Mouse (Mus musculus) ES-Bruce4 (cell line): Measurements from ENCODE around the gene Rabep1. TPM values are rescaled to one million over a fixed set of nuclear protein-coding genes. Genes with fewer than 3 reads are reported as not detected.

Experiments used
- H3K27ac ChIP-seq: 2 replicates; pipeline ENCODE4 v1.5.1; 2012; ENCODE audit warnings: low read length, inconsistent platforms; ENCODE audit not compliant: insufficient read depth
- H3K27me3 ChIP-seq: 2 replicates; pipeline ENCODE4 v1.6.1; 2012; ENCODE audit warnings: mild to moderate bottlenecking, low read length, inconsistent platforms; ENCODE audit not compliant: control insufficient read depth, poor library complexity, insufficient read depth, severe bottlenecking
- H3K36me3 ChIP-seq: 2 replicates; pipeline ENCODE4 v1.6.1; 2012; ENCODE audit warnings: inconsistent platforms, mild to moderate bottlenecking, low read length, moderate library complexity; ENCODE audit not compliant: control insufficient read depth, poor library complexity, insufficient read depth, severe bottlenecking
- H3K4me1 ChIP-seq: one replicate; pipeline ENCODE4 v1.8.1; 2011; ENCODE audit warnings: low read length; ENCODE audit not compliant: control insufficient read depth, insufficient read depth
- H3K4me3 ChIP-seq: 2 replicates; pipeline ENCODE4 v1.5.1; 2011; ENCODE audit warnings: low read depth, mild to moderate bottlenecking, low read length
- H3K9ac ChIP-seq: 2 replicates; pipeline ENCODE4 v1.6.1; 2012; ENCODE audit warnings: low read depth, mild to moderate bottlenecking, inconsistent platforms; ENCODE audit not compliant: poor library complexity, severe bottlenecking
- H3K9me3 ChIP-seq: replicated peaks from 2 replicates; pipeline ENCODE4 v1.6.1; 2012; ENCODE audit warnings: mild to moderate bottlenecking, low read length, inconsistent platforms; ENCODE audit not compliant: control insufficient read depth, poor library complexity, insufficient read depth, severe bottlenecking
- CTCF ChIP-seq: IDR thresholded peaks from one replicate; pipeline ENCODE4 v1.8.1; 2011; ENCODE audit warnings: low read depth, low read length
- EP300 ChIP-seq: IDR thresholded peaks from 2 replicates; pipeline ENCODE4 v1.6.1; 2011; ENCODE audit warnings: low read depth, low read length; ENCODE audit not compliant: insufficient read depth
- POLR2A ChIP-seq: IDR thresholded peaks from one replicate; pipeline ENCODE4 v1.8.1; 2011; ENCODE audit warnings: low read length; ENCODE audit not compliant: insufficient read depth
- polyA plus RNA-seq: library from polyadenylated mRNA; stranded (reverse); fragments of >200 nt; gene quantifications from 2 replicates; pipeline ENCODE4 v1.2.4, GENCODE M21; 2011; ENCODE audit warnings: low read depth; ENCODE audit not compliant: missing spikeins, insufficient read depth, insufficient read length

The Rabep1 gene
- polyA plus RNA-seq, 1 experiment = 50.9 TPM

- TF ChIP-seq POLR2A (no peak), EP300 (no peak), CTCF (no peak)
- Histone ChIP-seq H3K9ac (no peak overlapping the region), H3K36me3 (no peaks in the 10 kb centered on the region), H3K27ac (no peak overlapping the region), H3K27me3 (no peaks in the 10 kb centered on the region), H3K4me1 (no peaks in the 10 kb centered on the region), H3K9me3 (no peaks in the 10 kb centered on the region), H3K4me3 (no peak overlapping the region)
Observed at GRCm38 (mm10) chr11:70871766-70872330, 27.3 kb downstream of the Rabep1 start.

GRCm38 (mm10) chr11:70873846-70874613 lies 29.5 kb downstream of the Rabep1 start:
- Histone ChIP-seq H3K27ac (no peak overlapping the region), H3K27me3 (no peaks in the 10 kb centered on the region), H3K4me3 (no peak overlapping the region), H3K36me3 (no peaks in the 10 kb centered on the region; the same call in none of the 2 replicates), H3K9ac (no peak overlapping the region), H3K4me1 (no peaks in the 10 kb centered on the region), H3K9me3 (no peaks in the 10 kb centered on the region)
- no peak for TF ChIP-seq EP300
- TF ChIP-seq CTCF = no peak
- TF ChIP-seq POLR2A = no peak

GRCm38 (mm10) chr11:70877670-70878069 lies 33.1 kb downstream of the Rabep1 start:
- Histone ChIP-seq H3K9me3 (no peaks in the 10 kb centered on the region), H3K27ac (no peak overlapping the region), H3K4me3 (no peak overlapping the region), H3K36me3 (peaks cover 3% of the 10 kb centered on the region), H3K27me3 (no peaks in the 10 kb centered on the region), H3K9ac (no peak overlapping the region), H3K4me1 (no peaks in the 10 kb centered on the region)
- no peak for TF ChIP-seq POLR2A
- no peak for TF ChIP-seq CTCF
- TF ChIP-seq EP300 = no peak

- H3K36me3 ChIP-seq = peaks cover 9% of the 10 kb centered on the region
- TF ChIP-seq CTCF = no peak
- TF ChIP-seq POLR2A = no peak
- no peak for TF ChIP-seq EP300
- no peaks in the 10 kb centered on the region for H3K27me3 ChIP-seq
Observed at GRCm38 (mm10) chr11:70882905-70883430, 38.4 kb downstream of the Rabep1 start.

GRCm38 (mm10) chr11:70890643-70891042 lies 46.1 kb downstream of the Rabep1 start:
- H3K9me3 ChIP-seq = no peaks in the 10 kb centered on the region
- H3K4me1 ChIP-seq = no peaks in the 10 kb centered on the region
- H3K27ac ChIP-seq = no peak overlapping the region
- TF ChIP-seq POLR2A (no peak), EP300 (no peak), CTCF (no peak)
- H3K36me3 ChIP-seq = peaks cover 23% of the 10 kb centered on the region
- H3K9ac ChIP-seq = no peak overlapping the region
- H3K27me3 ChIP-seq = no peaks in the 10 kb centered on the region
- H3K4me3 ChIP-seq = no peak overlapping the region

More at GRCm38 (mm10) chr11:70882905-70883430, 38.4 kb downstream of the Rabep1 start:
- Histone ChIP-seq H3K4me3 (no peak overlapping the region), H3K27ac (no peak overlapping the region), H3K9ac (no peak overlapping the region), H3K9me3 (no peaks in the 10 kb centered on the region), H3K4me1 (no peaks in the 10 kb centered on the region)

- Histone ChIP-seq H3K4me1 (no peaks in the 10 kb centered on the region), H3K9ac (no peak overlapping the region), H3K27ac (no peak overlapping the region), H3K27me3 (no peaks in the 10 kb centered on the region), H3K36me3 (peaks cover 23% of the 10 kb centered on the region), H3K4me3 (no peak overlapping the region), H3K9me3 (no peaks in the 10 kb centered on the region)
- TF ChIP-seq CTCF (no peak), POLR2A (no peak), EP300 (no peak)
Observed at GRCm38 (mm10) chr11:70891616-70892015, 47.0 kb downstream of the Rabep1 start.
